Mouse (Mus musculus) MEL (cell line): ENCODE data around the gene Odf3.

Source experiments
- CHD2 ChIP-seq: IDR thresholded peaks from 2 replicates; pipeline ENCODE4 v1.6.1; 2011; ENCODE audit warnings: low read length, improper control_type of control experiment
- CTCF ChIP-seq, 3 experiments: IDR thresholded peaks in 2 of 3; conservative IDR thresholded peaks in 1 of 3; 2 replicates each; pipeline ENCODE4 v1.5.1; 2011 to 2012; ENCODE audit warnings: low read length in 3 of 3, low read depth in 2 of 3, mild to moderate bottlenecking in 2 of 3, improper control_type of control experiment in 1 of 3, inconsistent platforms in 1 of 3, mixed read lengths in 1 of 3, moderate library complexity in 1 of 3; ENCODE audit not compliant: control insufficient read depth in 1 of 3, insufficient read depth in 1 of 3, poor library complexity in 1 of 3, severe bottlenecking in 1 of 3
- E2F4 ChIP-seq: IDR thresholded peaks from 2 replicates; pipeline ENCODE4 v1.6.1; 2011; ENCODE audit warnings: low read depth, low read length, improper control_type of control experiment, borderline replicate concordance
- EP300 ChIP-seq, 2 experiments: IDR thresholded peaks; 2 replicates each; pipeline ENCODE4 v1.6.1; 2011; ENCODE audit warnings: improper control_type of control experiment in 2 of 2, low read length in 2 of 2, low read depth in 1 of 2, mild to moderate bottlenecking in 1 of 2
- HCFC1 ChIP-seq: IDR thresholded peaks from 2 replicates; pipeline ENCODE4 v1.6.1; 2012; ENCODE audit warnings: low read depth, mild to moderate bottlenecking, inconsistent platforms, low read length, improper control_type of control experiment, moderate library complexity
- NRF1 ChIP-seq: IDR thresholded peaks from 2 replicates; pipeline ENCODE4 v1.6.1; 2014; ENCODE audit warnings: low read depth, mild to moderate bottlenecking, inconsistent platforms, low read length, improper control_type of control experiment, moderate library complexity; ENCODE audit not compliant: poor library complexity, insufficient read depth, severe bottlenecking
- POLR2A ChIP-seq, 2 experiments: IDR thresholded peaks; 2 replicates each; pipeline ENCODE4 v1.6.1; 2011 to 2012; ENCODE audit warnings: low read length in 2 of 2, mild to moderate bottlenecking in 2 of 2, control low read depth in 1 of 2, improper control_type of control experiment in 1 of 2, low read depth in 1 of 2, moderate library complexity in 1 of 2; ENCODE audit not compliant: control insufficient read depth in 1 of 2, insufficient read depth in 1 of 2, poor library complexity in 1 of 2
- RAD21 ChIP-seq: IDR thresholded peaks from 2 replicates; pipeline ENCODE4 v1.6.1; 2011; ENCODE audit warnings: mild to moderate bottlenecking, low read depth, low read length, improper control_type of control experiment
- RCOR1 ChIP-seq: IDR thresholded peaks from 2 replicates; pipeline ENCODE4 v1.6.1; 2012; ENCODE audit warnings: low read depth, mild to moderate bottlenecking, inconsistent platforms, low read length, improper control_type of control experiment
- USF1 ChIP-seq: IDR thresholded peaks from 2 replicates; pipeline ENCODE4 v1.6.1; 2014; ENCODE audit warnings: low read depth, mild to moderate bottlenecking, inconsistent platforms, low read length, improper control_type of control experiment, moderate library complexity
- ZKSCAN1 ChIP-seq: IDR thresholded peaks from 2 replicates; pipeline ENCODE4 v1.6.1; 2012; ENCODE audit warnings: low read depth, mild to moderate bottlenecking, inconsistent platforms, low read length, improper control_type of control experiment, moderate library complexity

GRCm38 (mm10) chr7:140843806-140844205, 3.8 kb upstream of the Odf3 start:
- TF ChIP-seq ZKSCAN1 (no peak), CTCF (IDR thresholded peaks at IDR 0.05 in 2 of 3, conservative IDR thresholded peaks at IDR 0.05 in 1 of 3; ENCODE audit: control insufficient read depth in 1 of 3, insufficient read depth in 1 of 3, low read depth in 2 of 3, low read length in 3 of 3, poor library complexity in 1 of 3, severe bottlenecking in 1 of 3) (no peak), POLR2A (IDR thresholded peaks at IDR 0.05; ENCODE audit: control insufficient read depth in 1 of 2, insufficient read depth in 1 of 2, low read depth in 1 of 2, low read length in 2 of 2, poor library complexity in 1 of 2) (no peak), E2F4 (no peak), RAD21 (no peak), CHD2 (no peak), HCFC1 (no peak), EP300 (IDR thresholded peaks at IDR 0.05; ENCODE audit: low read depth in 1 of 2, low read length in 2 of 2) (no peak), NRF1 (no peak), USF1 (no peak), RCOR1 (no peak)
